Mouse (Mus musculus) neural tube, postnatal 0 days (tissue): ENCODE data around the gene Gorasp2. TPM values are rescaled to one million over a fixed set of nuclear protein-coding genes. Genes with fewer than 3 reads are reported as not detected.

Source experiments
- polyA plus RNA-seq: library from polyadenylated mRNA; unstranded; fragments of >200 nt; fragmentation: Nextera tagmentation; extraction: Ambion mirVana; gene quantifications from 2 replicates; pipeline ENCODE4 v1.2.1, GENCODE M21; 2015

Gene Gorasp2
- polyA plus RNA-seq, result 131 and 140 TPM in 2 replicates

GRCm38 (mm10) chr2:70660887-70661714, at the start of gene Gorasp2:
Gene Gorasp2, plus strand, starts transcription at chr2:70661576.

DNA sequence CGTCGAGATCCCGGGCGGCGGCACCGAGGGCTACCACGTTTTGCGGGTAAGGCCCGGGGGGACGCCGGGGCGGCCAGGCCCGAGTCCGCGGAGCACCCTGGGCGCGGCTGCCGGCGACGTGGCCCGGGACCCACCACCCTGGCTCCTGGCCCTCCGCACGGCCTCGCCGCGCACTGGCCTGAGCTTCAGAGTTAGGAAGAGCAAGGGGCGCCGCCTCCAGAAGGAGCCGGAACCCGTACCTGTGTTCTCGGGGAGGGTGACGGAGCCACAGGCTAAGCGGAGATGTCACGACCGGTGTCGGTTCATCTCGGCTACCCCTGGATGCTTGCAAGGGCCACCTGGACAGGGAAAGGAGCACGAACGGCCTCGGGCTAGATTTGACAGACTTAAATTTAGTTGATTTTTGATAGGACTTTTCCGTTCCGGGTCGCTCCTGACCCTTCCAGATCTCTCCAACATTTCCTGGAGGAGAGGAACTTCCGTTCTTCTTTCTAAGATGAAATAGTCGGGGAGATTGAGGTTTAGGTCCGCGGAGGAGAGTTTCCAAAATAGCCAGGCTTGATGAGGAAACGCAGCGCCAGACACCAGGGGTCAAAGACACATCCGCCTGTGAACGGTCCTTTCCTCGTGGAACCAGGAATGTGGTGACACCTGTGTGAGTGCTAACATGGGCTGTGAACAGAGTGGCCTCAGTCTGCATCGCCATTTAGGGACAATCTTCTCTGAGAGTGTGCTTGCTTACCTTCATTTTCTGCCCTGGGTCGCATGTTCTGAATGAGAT, 529 bp downstream of the Gorasp2 start, which contains the start of gene Gm26558:
Gene Gm26558, minus strand, starts transcription at position 394 of the 781 bp plus-strand sequence.

Other genes with a start within 250 kb of the Gorasp2 start
- gene Sp5, start 186.7 kb upstream of the Gorasp2 start, polyA plus RNA-seq, result 2.0 and 2.5 TPM in 2 replicates
- gene Erich2, start 152.8 kb upstream of the Gorasp2 start, polyA plus RNA-seq, result 1.7 and 2.9 TPM in 2 replicates
- 109 and 128 TPM in 2 replicates for gene Gad1, start 108.5 kb upstream of the Gorasp2 start, polyA plus RNA-seq
- 4.8 and 5.1 TPM in 2 replicates for gene Gm26558, start 532 bp downstream of the Gorasp2 start, polyA plus RNA-seq
- 33.1 and 39.9 TPM in 2 replicates for gene Tlk1, start 164.2 kb downstream of the Gorasp2 start, polyA plus RNA-seq